Mouse (Mus musculus) mature B cell (primary cell): ENCODE results near the gene Galnt17.

ENCODE experiments used
- in situ Hi-C: fragments of 300-500 bp; cut with MboI; formaldehyde crosslinking; loops from 2 replicates; pipeline ENCODE4 v1.14.3; 2019

Galnt17 gene

DNA sequence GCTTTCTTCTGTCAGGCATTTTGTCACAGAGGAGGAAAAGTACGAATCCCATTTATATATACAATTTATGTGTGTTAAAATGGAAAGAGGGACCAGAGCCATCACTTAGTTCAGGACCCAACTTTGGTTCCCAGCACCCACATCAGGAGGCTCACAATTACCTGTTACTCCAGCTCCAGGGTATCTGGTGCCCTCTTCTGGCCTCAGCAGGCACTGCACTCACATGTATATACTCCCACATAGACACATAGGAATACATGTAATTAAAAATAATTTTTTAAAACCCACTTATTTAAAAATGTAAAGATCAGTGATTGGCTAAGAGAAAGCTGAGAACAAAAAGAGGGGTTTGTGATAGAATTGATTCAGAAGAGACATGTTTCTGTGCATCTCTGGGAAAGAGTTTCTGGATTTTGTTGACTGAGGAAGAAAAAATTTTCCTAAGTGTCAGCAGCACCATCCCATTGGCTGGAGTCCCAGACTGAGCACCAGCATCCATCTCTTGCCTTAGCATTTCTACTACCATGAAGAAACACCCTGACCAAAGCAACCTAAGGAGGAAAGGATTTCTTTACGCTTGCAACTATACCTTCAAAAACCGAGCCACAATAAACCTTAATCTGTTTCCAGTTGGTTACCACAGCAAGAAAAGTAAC, 381.0 kb downstream of the Galnt17 start:
- in situ Hi-C loops: no loop called here

- in situ Hi-C loops: no loop called here
Observed at GRCm38 (mm10) chr5:130925681-130926080, 382.6 kb downstream of the Galnt17 start.

DNA sequence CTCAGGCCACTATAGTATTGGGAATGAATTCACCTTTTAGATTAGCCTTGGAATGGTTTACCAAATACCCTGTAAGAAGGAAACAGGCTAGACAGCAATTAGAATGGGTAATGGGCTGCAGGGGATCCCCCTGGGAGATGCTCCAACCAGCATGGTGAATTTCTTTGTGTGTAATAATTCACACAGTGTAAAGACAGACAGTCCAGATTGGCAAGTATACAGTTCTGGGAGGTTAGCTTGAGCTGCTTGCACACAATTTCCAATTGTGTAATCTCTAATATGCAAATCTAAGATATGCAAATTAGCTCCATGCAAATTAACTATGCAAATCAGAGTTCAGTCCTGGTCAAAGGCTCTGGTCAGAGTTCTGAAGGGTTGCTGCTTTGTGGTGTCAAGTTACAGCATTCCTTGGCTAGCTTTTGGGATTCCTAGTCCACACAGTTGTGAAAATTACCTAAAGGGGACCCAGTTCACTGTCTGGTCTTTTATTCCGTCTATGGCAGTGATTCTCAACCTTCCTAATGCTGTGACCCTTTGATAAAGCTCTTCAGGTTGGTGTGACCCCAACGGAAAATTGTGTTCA, 384.0 kb downstream of the Galnt17 start:
- in situ Hi-C loops: no loop called here

DNA sequence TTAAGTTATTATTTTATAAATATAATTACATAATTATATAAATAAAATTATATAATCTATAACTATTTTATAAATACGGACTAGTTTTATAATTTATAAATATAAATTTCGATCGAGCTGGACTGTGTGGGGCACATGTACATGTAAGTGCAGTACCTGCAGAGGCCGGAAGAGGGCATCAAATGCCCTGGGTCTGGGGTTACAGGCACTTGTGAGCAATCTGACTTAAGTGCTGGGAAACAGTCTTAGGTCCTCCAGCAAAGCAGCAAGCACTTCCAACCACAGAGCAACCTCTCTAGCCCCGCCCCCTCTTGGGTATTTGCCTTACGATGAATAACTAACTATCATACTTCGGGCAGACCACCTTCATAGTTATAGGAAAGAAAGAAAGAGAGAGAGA, 388.3 kb downstream of the Galnt17 start:
- in situ Hi-C loops: no loop called here

GRCm38 (mm10) chr5:130914606-130915005, 393.7 kb downstream of the Galnt17 start:
- in situ Hi-C loops: no loop called here

- in situ Hi-C loops: no loop called here
Observed at GRCm38 (mm10) chr5:130911551-130911950, 396.7 kb downstream of the Galnt17 start.

GRCm38 (mm10) chr5:130901736-130902135, 406.6 kb downstream of the Galnt17 start:
- in situ Hi-C loops: no loop called here

- in situ Hi-C loops: no loop called here
Observed at GRCm38 (mm10) chr5:130895991-130896390, 412.3 kb downstream of the Galnt17 start.

GRCm38 (mm10) chr5:130891735-130892134, 416.6 kb downstream of the Galnt17 start:
- in situ Hi-C loops: no loop called here

- in situ Hi-C loops: no loop called here
Observed at GRCm38 (mm10) chr5:130880331-130880730, 428.0 kb downstream of the Galnt17 start.

DNA sequence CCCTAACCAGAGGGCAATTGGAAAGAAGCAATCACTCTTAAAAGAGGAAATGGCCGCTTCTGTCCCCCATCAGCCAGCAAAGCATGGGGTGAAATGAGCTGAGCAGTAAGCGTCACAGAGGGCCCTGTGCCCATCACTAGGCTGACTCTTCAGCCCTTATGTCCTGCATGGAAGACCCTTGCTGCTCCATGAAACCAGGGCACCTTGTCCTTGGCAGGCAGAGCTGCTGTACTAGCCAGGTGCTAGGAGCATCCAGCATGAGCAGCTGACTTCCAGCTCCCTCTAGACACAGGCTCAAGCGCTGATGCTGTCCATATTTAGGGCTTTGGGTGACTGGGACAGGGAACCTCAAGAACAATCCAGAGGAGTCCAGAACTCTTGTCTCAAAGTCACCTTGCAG, 432.9 kb downstream of the Galnt17 start:
- in situ Hi-C loops: no loop called here

DNA sequence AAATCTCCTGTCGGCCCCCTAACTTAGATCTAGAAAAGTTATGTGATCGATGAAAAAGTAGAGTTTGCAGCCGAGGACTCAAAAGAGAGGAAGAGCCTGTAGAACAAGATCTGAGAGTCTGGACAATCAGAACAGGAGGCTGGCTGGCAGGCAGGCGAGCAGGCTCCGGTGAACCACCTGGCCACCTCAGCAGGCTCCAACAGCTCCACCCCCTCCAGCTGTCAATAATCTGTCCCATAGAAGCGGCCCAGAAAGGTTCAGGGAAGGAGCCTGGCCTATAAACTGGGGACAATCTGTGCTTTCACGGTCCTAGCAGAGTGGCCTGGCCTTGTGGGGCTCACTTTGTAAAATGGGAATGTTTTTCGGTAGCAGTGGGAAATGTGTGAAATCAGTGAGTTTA, 437.2 kb downstream of the Galnt17 start:
- in situ Hi-C loops: loop anchor here (25.0 kb wide), 2 partner anchors 584 to 884 kb away; no protein-coding TSS in a partner anchor

DNA sequence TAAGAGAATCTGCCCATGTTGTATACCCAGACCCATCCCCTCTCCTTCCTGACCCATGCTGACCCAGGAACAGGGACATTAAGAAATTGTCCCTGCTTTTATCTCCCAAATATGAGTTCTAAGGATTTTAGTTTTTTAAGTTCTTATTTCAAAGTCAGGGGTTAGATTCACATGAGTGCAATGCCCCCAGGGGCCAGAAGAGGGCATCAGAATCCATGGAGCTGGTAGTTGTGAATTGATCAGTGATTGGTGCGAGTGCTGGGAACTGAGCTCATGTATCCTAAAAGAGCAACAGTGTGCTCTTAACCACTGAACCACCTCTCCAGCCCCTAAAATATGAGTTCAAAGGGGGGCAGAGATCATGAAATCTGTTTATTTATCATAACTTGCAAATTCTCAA, 438.4 kb downstream of the Galnt17 start:
- in situ Hi-C loops: loop anchor here (25.0 kb wide), 2 partner anchors 583 to 883 kb away; no protein-coding TSS in a partner anchor

GRCm38 (mm10) chr5:130862302-130862701, 446.0 kb downstream of the Galnt17 start:
- in situ Hi-C loops: loop anchor here (25.0 kb wide), 2 partner anchors 575 to 875 kb away; no protein-coding TSS in a partner anchor

DNA sequence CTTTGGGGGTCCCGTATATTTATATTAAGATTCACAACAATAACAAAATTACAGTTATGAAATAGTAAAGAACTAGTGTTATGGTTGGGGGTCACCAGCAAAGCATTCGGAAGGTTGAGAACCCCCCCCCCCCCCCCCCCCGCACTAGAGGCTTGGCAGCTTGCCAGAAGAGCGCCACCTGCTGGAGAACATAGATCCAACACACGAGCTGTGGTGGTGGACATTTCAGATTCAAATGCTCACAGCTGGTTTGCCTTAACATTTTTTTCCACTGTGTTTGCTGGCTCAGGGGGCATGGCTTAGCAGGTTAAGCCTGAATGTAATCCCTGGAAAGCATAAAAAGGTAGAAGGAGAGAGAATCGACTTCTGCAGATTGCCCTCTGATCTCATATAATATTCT, 448.6 kb downstream of the Galnt17 start:
- in situ Hi-C loops: loop anchor here (25.0 kb wide), 2 partner anchors 572 to 872 kb away; no protein-coding TSS in a partner anchor

- in situ Hi-C loops: loop anchor here (25.0 kb wide), 2 partner anchors 571 to 871 kb away; no protein-coding TSS in a partner anchor
Observed at GRCm38 (mm10) chr5:130858706-130859105, 449.6 kb downstream of the Galnt17 start.

DNA sequence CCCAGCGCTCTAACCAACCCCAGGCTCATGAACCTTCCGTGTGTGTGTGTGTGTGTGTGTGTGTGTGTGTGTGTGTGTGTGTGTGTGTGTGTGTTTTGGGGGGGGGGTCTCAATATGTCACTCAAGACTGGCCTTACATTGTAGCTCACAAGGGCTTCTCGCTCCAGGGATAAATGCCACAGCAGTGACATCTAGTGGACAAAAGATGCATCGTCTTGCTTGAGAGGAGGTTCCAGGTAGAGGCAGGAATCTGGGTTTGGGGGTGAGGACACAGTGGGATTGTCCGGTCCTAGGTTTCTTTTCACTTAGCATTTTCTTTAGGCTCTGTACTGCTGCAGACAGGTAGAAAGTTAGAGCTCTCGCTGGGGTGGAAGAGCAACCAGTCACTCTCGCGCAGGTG, 450.1 kb downstream of the Galnt17 start:
- in situ Hi-C loops: loop anchor here (25.0 kb wide), 2 partner anchors 571 to 871 kb away; no protein-coding TSS in a partner anchor

DNA sequence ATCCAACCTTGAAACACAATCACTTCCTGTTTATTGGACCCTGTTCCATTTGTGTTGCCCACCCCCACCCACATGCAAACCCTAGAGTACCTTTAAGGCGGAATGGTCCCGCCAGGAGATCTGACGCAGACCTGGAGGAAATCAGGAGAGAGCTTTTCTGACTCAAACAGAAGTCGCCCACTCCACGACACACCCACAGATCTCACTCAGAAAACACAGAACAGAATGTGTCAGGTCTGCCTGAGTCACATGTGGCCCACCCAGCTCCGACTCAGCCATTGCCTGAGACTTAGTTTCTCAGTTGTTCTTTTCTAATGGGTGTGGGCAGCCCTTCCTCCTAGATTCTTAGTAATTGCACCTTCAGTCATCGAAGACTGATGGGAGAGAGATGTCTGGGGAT, 453.9 kb downstream of the Galnt17 start:
- in situ Hi-C loops: loop anchor here (25.0 kb wide), 2 partner anchors 567 to 867 kb away; no protein-coding TSS in a partner anchor

DNA sequence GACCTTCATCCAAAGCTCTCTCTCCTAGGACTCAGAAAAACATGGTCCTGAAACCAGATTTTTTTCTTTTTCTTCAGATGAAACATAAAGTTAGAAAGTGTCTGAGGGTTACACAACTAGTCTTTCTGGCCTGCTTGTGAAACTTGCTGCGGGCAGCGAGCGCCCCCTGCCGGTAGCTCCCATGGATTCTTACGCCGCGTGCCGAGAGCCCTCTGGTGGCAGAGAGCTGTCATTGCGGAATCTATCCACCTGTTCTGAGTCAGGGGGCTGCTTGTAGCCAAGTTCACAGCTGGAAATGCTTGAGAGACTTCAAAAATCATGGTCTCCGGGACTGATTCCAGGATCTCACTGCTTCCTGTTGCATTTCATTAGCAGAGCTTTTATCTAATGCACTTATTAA, 454.9 kb downstream of the Galnt17 start:
- in situ Hi-C loops: loop anchor here (25.0 kb wide), 2 partner anchors 566 to 866 kb away; no protein-coding TSS in a partner anchor

DNA sequence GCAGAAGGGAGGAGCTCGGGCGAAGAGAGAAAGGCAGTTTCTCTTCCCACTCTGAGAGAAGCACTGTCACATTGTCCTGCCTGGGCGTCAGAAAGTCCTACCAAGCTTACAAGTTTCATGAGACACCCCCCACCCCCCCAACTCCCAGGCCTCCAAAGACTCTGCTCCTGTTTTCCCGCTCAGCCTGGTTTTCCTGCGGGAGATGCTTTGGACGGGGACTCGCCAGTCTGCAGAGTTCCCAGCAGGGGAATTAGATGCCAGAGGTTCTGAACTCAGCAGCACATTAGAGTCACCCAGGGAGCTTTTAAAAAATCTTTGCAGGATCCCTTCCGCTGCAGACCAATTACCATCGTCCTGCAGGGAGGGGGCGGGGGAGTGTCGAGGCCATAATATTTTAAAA, 456.1 kb downstream of the Galnt17 start:
- in situ Hi-C loops: loop anchor here (25.0 kb wide), 2 partner anchors 565 to 865 kb away; no protein-coding TSS in a partner anchor

DNA sequence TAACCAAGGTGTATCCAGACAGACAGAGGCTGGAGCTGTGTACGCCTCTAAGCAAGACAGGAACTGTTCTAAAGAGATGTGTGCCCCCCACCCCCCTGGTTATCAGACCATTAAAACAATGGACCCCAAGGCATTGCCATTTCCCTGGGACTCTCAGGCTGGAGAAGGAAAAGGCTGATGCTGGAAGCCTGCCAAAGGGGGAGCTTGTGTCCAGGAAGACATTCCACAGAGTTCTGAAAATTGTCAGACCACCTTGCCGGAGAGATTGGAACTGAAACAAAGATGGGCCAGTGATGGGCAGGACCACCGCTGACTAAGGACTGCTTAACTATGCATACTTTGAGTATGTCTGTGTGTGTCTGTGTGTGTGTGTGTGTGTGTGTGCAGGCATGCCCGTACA, 458.7 kb downstream of the Galnt17 start:
- in situ Hi-C loops: loop anchor here (25.0 kb wide), 2 partner anchors 562 to 862 kb away; no protein-coding TSS in a partner anchor

- in situ Hi-C loops: no loop called here
Observed at GRCm38 (mm10) chr5:130848562-130848961, 459.7 kb downstream of the Galnt17 start.

GRCm38 (mm10) chr5:130825797-130826196, 482.5 kb downstream of the Galnt17 start:
- in situ Hi-C loops: no loop called here
